Mouse (Mus musculus) embryonic stem cell, embryonic (primary cell): ENCODE measurements around the gene Cebpzos.

Experiments
- CTCF ChIA-PET, 4 experiments: fragments of 300-600 bp in 2 of 4; fragments of 350-600 bp in 2 of 4; sonication (Branson Sonifier 250); formaldehyde crosslinking; loops; one replicate each; lab custom pipeline; 2022; ENCODE audit warnings: inconsistent platforms in 2 of 4; lab: Charles Lee
- POLR2A ChIA-PET, 4 experiments: fragments of 300-600 bp in 2 of 4; fragments of 350-600 bp in 2 of 4; sonication (Branson Sonifier 250); formaldehyde crosslinking; loops; one replicate each; lab custom pipeline; 2022; ENCODE audit warnings: antibody characterized with exemption in 4 of 4, inconsistent platforms in 1 of 4; lab: Charles Lee

The Cebpzos gene

DNA sequence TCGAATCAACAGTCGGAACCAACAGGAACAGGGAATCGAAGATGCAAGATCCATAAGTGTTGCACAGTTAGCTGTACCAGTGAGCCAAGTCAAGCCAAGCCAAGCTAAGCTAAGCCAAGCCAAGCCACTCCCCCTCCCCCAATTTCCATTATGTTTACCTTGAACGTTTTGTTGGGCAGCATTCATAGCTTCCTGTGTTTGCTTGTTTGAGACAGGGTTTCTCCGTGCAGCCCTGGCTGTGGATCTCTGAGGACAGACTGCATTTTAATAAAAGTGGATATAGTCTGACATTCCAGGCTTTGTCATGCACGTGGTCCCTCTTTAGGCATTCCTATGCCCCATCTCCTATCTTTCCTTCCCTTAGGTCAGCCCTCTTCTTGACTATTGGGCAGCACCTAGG, 528 bp upstream of the Cebpzos start:
- ChIA-PET CTCF (interaction anchor here in 1 of 4 experiments (0.6 to 1.5 kb wide), 3 partner anchors 11 to 51 kb away, joined by 3 to 8 read pairs (median 4); no protein-coding TSS in a partner anchor), POLR2A (interaction anchor here in 3 of 4 experiments (0.6 to 9.3 kb wide), 26 partner anchors 9 to 1291 kb away, joined by 3 to 133 read pairs (median 4); partner anchors contain the start of genes Cebpz (in 2 of the 3), Gpatch11 (in 2 of the 3), Heatr5b (in 2 of the 3) and Ndufaf7 (in 2 of the 3))

DNA sequence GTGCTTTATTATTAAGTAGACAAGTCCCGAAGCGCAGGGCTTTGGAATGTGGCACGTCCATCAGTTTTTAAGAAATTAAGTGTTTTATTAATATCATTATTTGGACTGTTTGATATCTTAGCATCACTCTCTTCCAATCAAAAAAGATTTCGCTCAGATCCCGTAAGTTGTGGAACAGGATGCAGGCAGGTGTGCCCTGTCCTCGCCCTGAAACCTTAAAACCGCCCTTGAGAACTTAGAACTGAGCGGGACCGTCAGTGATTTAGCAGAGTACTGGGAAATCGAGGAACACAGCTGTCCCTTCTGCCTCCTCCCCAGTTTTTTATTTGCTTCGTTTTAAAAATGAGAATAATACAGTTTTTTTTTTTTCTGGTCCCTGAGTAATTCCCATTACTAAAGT, 599 bp downstream of the Cebpzos start:
- CTCF ChIA-PET = interaction anchor here in 2 of 4 experiments (0.5 to 1.5 kb wide), 3 partner anchors 21 to 1478 kb away, joined by 3 to 8 read pairs (median 4); no protein-coding TSS in a partner anchor
- POLR2A ChIA-PET = interaction anchor here (0.6 to 9.3 kb wide), 29 partner anchors 8 to 1066 kb away, joined by 3 to 133 read pairs (median 5); partner anchors contain the start of genes Cebpz (in 3 of the 4), Ndufaf7 (in 3 of the 4), Eif2ak2 (in 1 of the 4) and Gpatch11 (in 1 of the 4)

DNA sequence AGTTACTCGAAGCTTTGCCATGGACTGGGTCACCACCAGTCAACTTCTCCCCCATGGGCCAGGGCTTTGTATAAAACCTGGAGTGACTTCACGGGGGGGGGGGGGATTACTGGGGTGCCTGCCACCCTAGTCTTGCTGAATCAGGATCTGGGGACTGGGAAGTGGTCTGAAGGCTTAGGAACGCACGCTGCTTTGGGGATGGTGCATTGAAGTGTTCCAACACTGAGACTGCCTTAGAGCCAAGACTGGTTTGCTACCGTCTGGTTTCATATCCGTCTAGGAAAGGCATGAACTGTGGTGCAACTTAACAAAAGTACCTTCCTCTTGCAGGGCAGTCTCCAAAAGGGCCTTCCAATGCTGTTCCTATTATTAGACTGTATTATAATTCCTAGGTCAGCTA, 1.4 kb downstream of the Cebpzos start:
- POLR2A ChIA-PET = interaction anchor here (0.6 to 9.3 kb wide), 23 partner anchors 8 to 216 kb away, joined by 3 to 133 read pairs (median 5); partner anchors contain the start of genes Cebpz (in 3 of the 4), Ndufaf7 (in 3 of the 4) and Eif2ak2 (in 1 of the 4)
- CTCF ChIA-PET = interaction anchor here in 2 of 4 experiments (1.2 to 1.4 kb wide), 3 partner anchors 9 to 23 kb away, joined by 3 to 4 read pairs (median 4); no protein-coding TSS in a partner anchor

DNA sequence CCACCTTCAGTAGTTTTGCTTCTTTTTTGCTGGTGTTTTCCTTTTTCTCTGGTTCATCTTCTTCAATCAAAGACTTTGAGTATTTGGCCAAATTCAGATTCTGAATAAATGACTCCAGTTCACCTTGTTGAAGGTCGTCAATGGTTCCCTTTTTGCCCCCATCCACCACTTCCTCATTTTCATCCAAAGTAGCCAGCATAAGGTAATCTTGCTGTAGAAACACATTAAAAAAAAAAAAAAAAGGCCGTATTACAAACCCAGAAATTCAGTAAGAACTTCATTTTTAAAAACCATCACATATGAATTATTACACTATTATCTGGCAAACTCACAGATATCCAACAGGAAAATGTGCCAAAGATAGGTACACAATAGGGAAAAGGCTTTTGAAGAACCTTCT, 19.6 kb downstream of the Cebpzos start:
- ChIA-PET CTCF (no interaction called here), POLR2A (interaction anchor here in 3 of 4 experiments (0.7 to 13.4 kb wide), 10 partner anchors 8 to 1088 kb away, joined by 3 to 133 read pairs (median 4); partner anchors contain the start of genes Cebpzos (in 2 of the 3), Gpatch11 (in 1 of the 3) and Heatr5b (in 1 of the 3))

DNA sequence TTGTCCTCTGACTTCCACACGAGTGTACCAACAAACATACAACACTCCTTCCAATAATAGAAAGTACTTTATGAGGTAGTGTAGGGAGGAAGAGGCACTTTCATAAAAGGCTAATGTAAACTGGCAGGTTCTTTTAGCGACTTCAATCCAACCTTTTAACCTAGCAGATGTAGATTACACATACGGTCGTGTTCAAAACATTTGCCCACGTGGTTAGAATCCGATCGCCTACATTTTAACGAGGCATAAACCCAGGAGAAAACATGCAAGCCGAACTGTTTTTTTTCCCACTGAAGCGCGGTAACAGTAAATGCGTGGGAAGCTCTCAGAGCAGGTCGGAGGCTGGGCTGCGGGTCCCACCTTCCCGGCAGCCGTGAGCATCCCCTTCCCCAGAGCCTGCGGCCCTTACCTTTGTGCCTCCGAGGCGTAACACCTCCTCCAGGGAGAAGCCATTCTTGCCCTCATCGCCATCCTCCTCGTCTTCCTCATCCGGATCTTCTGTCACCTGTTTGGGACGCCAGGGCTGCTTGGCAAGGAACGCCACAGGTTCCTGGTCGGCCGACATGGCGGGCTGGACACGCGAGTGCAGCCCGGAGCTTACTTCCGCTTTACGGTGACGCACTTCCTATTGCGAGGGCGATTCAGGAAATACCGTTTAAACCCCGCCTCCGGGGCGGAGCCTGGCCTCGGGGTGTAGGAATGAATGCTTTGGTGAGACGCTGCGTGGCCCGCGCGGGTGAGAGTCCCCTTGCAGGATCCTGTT, 20.3 kb downstream of the Cebpzos start, which contains the start of the genes Cebpz and Ndufaf7:
TSS of gene Cebpz (minus strand) at position 601 of the 763 bp plus-strand sequence.
TSS of gene Ndufaf7 (plus strand) at position 671 of the 763 bp plus-strand sequence.
- ChIA-PET CTCF (interaction anchor here in 2 of 4 experiments (0.5 to 0.7 kb wide), 2 partner anchors 24 to 1243 kb away, joined by 3 read pairs; no protein-coding TSS in a partner anchor), POLR2A (interaction anchor here (0.7 to 13.4 kb wide), 30 partner anchors 9 to 1318 kb away, joined by 3 to 133 read pairs (median 4); partner anchors contain the start of genes Gpatch11 (in 4 of the 4), Heatr5b (in 4 of the 4) and Cebpzos (in 2 of the 4))

DNA sequence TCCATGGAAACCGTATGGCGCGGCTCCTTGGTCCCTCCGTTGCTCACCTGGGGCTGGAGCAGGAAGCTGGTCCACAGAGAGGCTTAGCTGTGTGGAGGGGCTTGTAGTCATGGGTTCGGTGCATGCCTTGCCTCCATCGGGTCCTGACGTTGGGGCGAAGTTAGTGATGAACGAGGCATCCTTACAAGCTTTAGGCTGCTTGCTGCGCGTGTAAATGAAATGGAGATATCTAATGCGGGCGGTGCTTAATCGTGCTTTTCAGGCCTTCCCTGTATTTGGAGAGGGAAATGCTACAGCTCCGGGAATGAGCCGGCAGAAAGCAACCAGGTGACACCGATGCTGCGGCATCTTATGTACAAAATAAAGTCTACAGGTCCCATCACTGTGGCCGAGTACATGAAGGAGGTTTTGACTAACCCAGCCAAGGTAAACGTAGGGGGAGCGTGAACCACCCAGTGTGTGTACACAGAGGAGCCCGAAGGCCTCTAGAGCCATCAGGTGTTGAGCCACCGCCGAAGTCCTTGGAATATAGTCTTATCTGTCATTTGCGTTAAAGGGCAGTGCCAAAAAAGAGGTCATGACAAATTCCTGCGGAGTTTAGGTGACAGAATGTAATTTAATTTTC, 21.0 kb downstream of the Cebpzos start:
- POLR2A ChIA-PET = interaction anchor here (0.6 to 13.4 kb wide), 28 partner anchors 11 to 1318 kb away, joined by 3 to 133 read pairs (median 4); partner anchors contain the start of genes Gpatch11 (in 4 of the 4), Heatr5b (in 4 of the 4) and Cebpzos (in 2 of the 4)

DNA sequence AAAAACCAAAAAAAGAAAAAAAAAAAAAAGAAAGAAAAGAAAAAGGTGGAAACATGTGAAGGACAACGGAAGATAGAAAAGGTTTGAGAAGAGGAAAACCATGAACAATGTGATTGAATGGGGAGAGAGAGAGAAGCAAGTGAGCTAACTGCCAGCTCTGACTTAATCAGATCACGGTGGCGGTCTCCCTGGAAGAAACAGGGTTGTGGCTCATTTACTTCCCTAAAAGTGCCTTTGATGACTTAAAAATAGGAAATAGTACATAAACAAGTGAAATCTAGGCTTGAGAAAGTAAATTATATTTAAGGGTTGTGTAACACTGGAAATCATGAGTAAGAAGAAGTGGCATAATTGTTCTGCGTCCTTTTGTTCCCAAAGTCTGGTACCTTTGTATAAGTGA, 22.6 kb downstream of the Cebpzos start:
- ChIA-PET POLR2A (interaction anchor here in 1 of 4 experiments (1.4 kb wide), 1 partner anchor 55 kb away, joined by 5 read pairs; no protein-coding TSS in a partner anchor), CTCF (no interaction called here)

More for the DNA sequence above, 21.0 kb downstream of the Cebpzos start:
- CTCF ChIA-PET = interaction anchor here in 1 of 4 experiments (0.7 kb wide), 1 partner anchor 24 kb away, joined by 3 read pairs; no protein-coding TSS in a partner anchor

DNA sequence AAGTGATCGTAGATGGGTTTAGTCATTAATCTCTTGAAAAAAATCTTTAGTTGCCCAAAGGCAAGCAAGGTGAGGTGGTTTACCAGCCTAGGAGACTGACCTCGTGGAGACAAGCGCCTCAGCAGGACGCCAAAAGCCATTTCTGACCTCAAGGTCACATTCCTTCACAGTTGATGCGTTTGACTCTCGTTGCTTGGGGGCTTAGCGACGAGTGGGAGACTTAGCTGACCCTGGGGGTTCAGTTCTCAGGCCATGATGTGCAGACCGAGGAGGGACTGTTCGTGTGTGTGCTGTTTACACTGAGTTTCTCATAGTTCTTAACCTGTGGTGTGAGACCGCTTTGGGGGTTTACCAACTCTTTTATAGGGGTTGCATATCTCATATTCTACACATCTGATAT, 26.3 kb downstream of the Cebpzos start:
- ChIA-PET CTCF (no interaction called here), POLR2A (interaction anchor here in 2 of 4 experiments (1.1 to 2.3 kb wide), 2 partner anchors 25 to 30 kb away, joined by 3 to 4 read pairs; no protein-coding TSS in a partner anchor)

DNA sequence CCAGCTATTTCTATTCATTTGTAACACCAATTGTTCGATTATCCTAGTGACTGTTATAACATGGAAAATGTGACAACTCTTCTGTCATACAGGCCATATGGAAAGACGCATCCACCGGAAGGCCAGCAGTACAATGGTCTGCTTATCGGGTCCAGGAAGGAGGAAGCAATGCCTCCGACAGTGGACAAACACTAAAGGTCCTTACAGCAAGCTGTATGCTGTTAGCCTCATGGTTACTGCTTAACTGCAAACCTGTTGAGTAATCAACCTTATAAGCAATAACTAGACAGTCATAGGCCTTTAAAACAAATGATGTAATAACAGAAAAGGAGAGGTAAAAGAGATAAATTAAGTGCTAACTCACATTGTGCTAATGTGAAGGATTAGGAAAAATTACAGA, 34.9 kb downstream of the Cebpzos start:
- POLR2A ChIA-PET = interaction anchor here in 1 of 4 experiments (1.2 to 1.6 kb wide), 2 partner anchors 11 to 56 kb away, joined by 3 to 5 read pairs; no protein-coding TSS in a partner anchor
- CTCF ChIA-PET = no interaction called here

DNA sequence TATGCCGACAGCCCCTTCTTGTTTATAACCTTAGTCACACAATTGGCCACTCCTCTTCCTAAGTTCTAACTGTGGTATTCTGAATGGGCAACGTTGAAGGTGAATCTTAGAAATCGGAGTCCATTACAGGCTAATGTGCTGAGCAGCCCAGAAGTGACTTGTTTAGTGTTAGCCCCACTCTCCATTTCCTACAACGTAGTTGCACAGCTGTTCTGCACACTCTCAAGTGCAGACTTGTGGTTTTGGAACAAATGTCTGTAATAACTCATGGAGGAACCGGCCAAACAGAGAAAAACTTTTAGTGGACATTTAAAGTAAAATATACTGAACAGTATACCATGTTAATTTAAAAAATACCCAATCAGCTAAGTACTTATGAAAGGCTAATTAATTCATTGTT, 35.8 kb downstream of the Cebpzos start:
- POLR2A ChIA-PET = no interaction called here
- CTCF ChIA-PET = no interaction called here

DNA sequence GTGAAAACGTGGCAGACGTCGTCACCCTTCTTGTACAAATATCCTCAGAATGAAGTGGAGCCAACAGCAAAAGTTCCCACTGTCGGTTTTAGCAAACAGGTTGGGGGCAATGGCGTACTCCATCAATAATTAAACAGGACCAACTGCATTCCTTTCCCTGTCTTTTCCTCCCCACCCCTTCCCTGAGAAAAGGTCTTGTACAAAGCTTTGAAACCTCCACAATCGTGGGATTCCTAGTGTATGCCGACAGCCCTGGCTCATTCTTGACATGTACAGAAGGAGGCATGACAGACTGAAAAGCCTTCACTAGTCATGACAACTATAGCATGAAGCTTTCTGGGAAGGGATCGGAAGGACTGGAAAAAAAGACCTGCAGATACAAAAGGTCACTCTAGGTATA, 36.9 kb downstream of the Cebpzos start:
- POLR2A ChIA-PET = interaction anchor here in 1 of 4 experiments (1.1 to 1.2 kb wide), 2 partner anchors 16 to 33 kb away, joined by 3 to 4 read pairs; partner anchors contain the start of genes Cebpz and Ndufaf7

DNA sequence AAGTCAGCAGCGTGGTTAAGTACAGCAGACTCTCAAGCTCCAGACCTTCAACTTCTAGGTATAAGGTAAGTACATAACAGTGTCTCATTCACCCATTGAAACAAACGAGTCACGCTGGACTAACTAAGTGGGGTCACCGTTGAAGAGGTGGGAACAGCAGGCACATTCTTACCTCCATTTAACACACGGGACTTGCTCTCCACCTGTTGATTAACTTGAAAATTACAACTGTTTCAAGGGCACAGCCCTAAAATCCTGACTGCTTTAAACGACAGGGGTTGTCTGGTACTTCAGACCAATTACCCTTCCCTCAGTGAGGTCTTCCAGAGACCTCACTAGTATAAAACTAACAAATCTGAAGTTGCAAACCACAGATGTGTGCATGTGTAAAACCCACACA, 43.2 kb downstream of the Cebpzos start:
- ChIA-PET POLR2A (no interaction called here), CTCF (no interaction called here)

More for the DNA sequence above, 36.9 kb downstream of the Cebpzos start:
- CTCF ChIA-PET = no interaction called here

DNA sequence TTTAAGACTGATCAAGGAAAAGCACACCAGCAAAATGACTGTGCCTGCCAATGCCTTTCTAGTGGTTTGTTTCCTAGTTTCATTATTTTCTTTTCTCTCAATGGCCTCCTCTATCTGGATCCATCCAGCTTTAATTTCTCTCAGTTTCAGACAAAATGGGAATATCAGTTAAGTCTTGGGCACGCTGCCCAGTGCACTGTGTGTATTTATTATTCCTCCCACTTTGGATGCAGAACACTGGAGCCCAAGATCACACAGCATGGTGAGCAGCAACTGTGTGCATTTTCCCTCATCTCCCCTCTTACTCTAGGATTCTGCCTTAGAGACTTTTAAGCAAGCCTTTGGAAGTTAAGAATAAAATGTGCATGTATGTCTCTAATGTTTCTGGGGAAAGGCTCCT, 48.1 kb downstream of the Cebpzos start:
- POLR2A ChIA-PET = no interaction called here
- CTCF ChIA-PET = no interaction called here

DNA sequence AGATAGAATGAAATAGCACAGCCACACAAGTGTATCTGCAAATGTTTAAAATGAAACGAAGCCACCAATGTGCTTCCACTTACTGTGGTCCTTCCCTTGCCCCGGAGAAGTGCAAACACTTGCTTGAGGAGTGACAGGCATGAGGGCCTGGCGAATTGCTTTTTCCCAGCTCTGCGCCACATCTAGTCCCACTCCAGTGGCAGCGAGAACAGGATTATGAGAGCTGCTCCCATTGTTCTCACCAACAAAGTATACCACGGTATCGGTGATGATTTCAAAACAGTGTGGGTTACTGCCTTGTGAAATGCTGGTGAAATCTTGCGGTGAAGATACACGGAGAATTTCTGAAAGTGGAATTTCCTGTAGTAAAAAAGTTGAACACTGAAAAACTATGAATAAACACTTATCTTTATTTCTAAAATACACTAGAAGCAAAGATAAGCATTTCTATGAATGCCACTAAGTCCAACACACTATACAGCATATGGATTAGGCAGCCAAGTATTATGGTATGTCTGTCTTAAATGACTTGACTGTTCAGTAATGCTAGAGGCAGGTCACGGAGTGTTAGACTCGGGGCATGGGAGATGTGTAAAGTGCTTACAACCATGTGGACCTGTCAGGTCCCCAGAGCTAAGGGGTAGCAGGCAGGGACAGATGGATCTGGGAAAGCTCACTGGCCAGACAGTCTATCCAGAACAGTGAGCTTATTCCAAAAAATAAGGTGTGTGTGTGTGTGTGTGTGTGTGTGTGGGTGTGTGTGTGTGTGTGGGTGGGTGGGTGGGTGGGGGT, 50.0 kb downstream of the Cebpzos start:
- CTCF ChIA-PET = interaction anchor here in 1 of 4 experiments (0.6 kb wide), 1 partner anchor 50 kb away, joined by 4 read pairs; no protein-coding TSS in a partner anchor

DNA sequence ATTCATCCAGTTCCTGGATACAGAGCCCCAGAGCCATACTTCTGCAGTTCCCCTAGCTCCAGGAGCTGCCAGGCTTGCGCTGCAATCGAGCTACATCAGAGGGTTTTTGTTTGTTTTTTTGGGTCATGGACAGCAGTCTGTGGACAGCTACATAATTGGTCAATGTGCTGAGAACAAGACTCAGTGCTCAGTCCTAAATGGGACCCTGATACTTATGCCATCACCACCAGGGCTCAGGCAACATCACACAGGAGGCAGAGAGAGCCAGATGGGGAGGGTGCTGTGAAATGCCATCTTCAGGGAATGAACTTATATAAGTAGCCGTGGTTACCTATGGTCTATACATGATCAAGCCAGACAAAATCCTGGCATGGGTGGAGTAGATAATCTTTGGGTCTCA, 52.2 kb downstream of the Cebpzos start:
- ChIA-PET POLR2A (no interaction called here), CTCF (no interaction called here)

More for the DNA sequence above, 50.0 kb downstream of the Cebpzos start:
- POLR2A ChIA-PET = interaction anchor here in 2 of 4 experiments (0.6 to 0.7 kb wide), 2 partner anchors 11 to 97 kb away, joined by 3 read pairs; no protein-coding TSS in a partner anchor
